Mouse (Mus musculus) ES-Bruce4 (cell line): ENCODE measurements around the gene Zfp870.

ENCODE experiments used
- CTCF ChIP-seq: IDR thresholded peaks from one replicate; pipeline ENCODE4 v1.8.1; 2011; ENCODE audit warnings: low read depth, low read length
- POLR2A ChIP-seq: IDR thresholded peaks from one replicate; pipeline ENCODE4 v1.8.1; 2011; ENCODE audit warnings: low read length; ENCODE audit not compliant: insufficient read depth

GRCm38 (mm10) chr17:32891239-32892180, at the start of gene Zfp870:
- TF ChIP-seq CTCF (peak; percentile 26), POLR2A (peak; percentile 43)
